ENCODE assay signal across 13 mouse cellular contexts in the genomic region with DNA sequence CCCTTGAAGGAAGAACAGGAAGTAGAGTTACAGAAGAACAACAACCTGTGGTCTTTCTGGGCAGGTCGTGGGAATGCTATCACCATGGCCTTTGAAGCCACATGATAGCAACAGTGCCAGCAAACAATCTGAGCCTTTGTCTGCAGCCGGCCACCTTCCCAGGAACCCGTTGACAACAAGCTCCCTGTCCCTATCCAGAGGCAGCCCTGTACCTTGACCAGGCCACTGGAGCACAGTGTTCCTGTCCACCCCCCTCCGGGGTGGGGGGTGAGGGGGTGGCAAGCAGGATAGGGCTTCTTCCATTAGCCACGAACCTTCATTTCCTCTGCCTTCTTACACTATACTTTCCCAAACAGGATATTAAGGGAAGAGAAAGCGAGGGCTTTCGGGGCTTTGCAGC.
DNase-seq lines count a peak whose midpoint lies in the region; ATAC-seq lines count a peak whose summit lies in the region.
"Had no signal": no experiment of that assay in that cellular context is flagged by ENCODE, and none has a peak within 500 bp of the region (broad histone marks: within the 10 kb centered on the region; RNA-seq: fewer than 3 reads in every experiment).

No protein-coding gene starts in this region.

- H3K27me3 ChIP-seq in heart, embryonic 16.5 days (ENCODE audit: control insufficient read depth, insufficient read depth, low read length): no peaks in the 10 kb centered on the region
- no peaks in the 10 kb centered on the region for H3K27me3 ChIP-seq in hindbrain, embryonic 13.5 days
- H3K27me3 ChIP-seq in limb, embryonic 12.5 days: no peaks in the 10 kb centered on the region
- no peaks in the 10 kb centered on the region for H3K27me3 ChIP-seq in stomach, embryonic 15.5 days (replicated peaks)
- H3K27me3 ChIP-seq: liver, embryonic 15.5 days had no signal

- WGBS in heart, embryonic 16.5 days: 37% methylated on average over 7 of the region's 7 CpGs
- 57% methylated on average over 7 of the region's 7 CpGs for WGBS in hindbrain, embryonic 13.5 days
- 55% methylated on average over 7 of the region's 7 CpGs for WGBS in limb, embryonic 12.5 days
- 62% methylated on average over 7 of the region's 7 CpGs for whole genome bisulfite sequencing in stomach, embryonic 15.5 days

- H3K4me2 ChIP-seq in heart, embryonic 16.5 days (ENCODE audit: low read depth, low read length): no peak overlapping the region
- no peak overlapping the region for H3K4me2 ChIP-seq in hindbrain, embryonic 13.5 days
- no peak overlapping the region for H3K4me2 ChIP-seq in limb, embryonic 12.5 days
- H3K4me2 ChIP-seq in stomach, embryonic 15.5 days: no peak overlapping the region
- H3K4me2 ChIP-seq: liver, embryonic 15.5 days had no signal

- no peak overlapping the region; the same call in 1 of the 2 replicates for H3K9ac ChIP-seq in heart, embryonic 16.5 days (ENCODE audit: low read length)
- H3K9ac ChIP-seq in hindbrain, embryonic 13.5 days: no peak overlapping the region
- H3K9ac ChIP-seq in limb, embryonic 12.5 days (replicated peaks): no peak overlapping the region
- H3K9ac ChIP-seq in stomach, embryonic 15.5 days: no peak overlapping the region
- H3K9ac ChIP-seq: liver, embryonic 15.5 days had no signal

- no peak overlapping the region for H3K27ac ChIP-seq in heart, embryonic 16.5 days (ENCODE audit: low read length)
- peak overlapping the region; percentile 75 for H3K27ac ChIP-seq in hindbrain, embryonic 13.5 days
- H3K27ac ChIP-seq in limb, embryonic 12.5 days: peak overlapping the region; percentile 74
- no peak overlapping the region for H3K27ac ChIP-seq in stomach, embryonic 15.5 days
- H3K27ac ChIP-seq: layer of hippocampus, adult 2 months; liver, embryonic 15.5 days had no signal

- 0 out of 2 replicates have a peak, but pooled peaks have one; percentile 18 for ATAC-seq in heart, embryonic 16.5 days (replicated peaks; ENCODE audit: extremely low read depth, insufficient read depth, low FRiP score)
- no peak for ATAC-seq in hindbrain, embryonic 13.5 days (ENCODE audit: low FRiP score)
- ATAC-seq in limb, embryonic 12.5 days (ENCODE audit: insufficient number of reproducible peaks, insufficient read depth, low FRiP score, low TSS enrichment, low read depth): no peak
- ATAC-seq in stomach, embryonic 15.5 days (ENCODE audit: insufficient read depth, low FRiP score, low read depth): peak; percentile 66

- no peaks in the 10 kb centered on the region for H3K36me3 ChIP-seq in heart, embryonic 16.5 days (ENCODE audit: control insufficient read depth, insufficient read depth)
- H3K36me3 ChIP-seq in hindbrain, embryonic 13.5 days: no peaks in the 10 kb centered on the region
- peaks cover 11% of the 10 kb centered on the region for H3K36me3 ChIP-seq in limb, embryonic 12.5 days
- no peaks in the 10 kb centered on the region for H3K36me3 ChIP-seq in stomach, embryonic 15.5 days
- H3K36me3 ChIP-seq: liver, embryonic 15.5 days had no signal

- peaks cover 13% of the 10 kb centered on the region for H3K4me1 ChIP-seq in heart, embryonic 16.5 days (ENCODE audit: control insufficient read depth, insufficient read depth, low read length)
- peaks cover 53% of the 10 kb centered on the region for H3K4me1 ChIP-seq in hindbrain, embryonic 13.5 days (replicated peaks)
- H3K4me1 ChIP-seq in limb, embryonic 12.5 days (replicated peaks): peaks cover 38% of the 10 kb centered on the region
- H3K4me1 ChIP-seq in stomach, embryonic 15.5 days: peaks cover 6% of the 10 kb centered on the region
- H3K4me1 ChIP-seq: liver, embryonic 15.5 days had no signal

- DNase-seq in heart, postnatal 4 days: no peak
- no peak for DNase-seq in T-cell, adult 2 months (ENCODE audit: low spot score)
- no peak for DNase-seq in layer of hippocampus, postnatal 36 days
- DNase-seq: adrenal gland, adult 8-10 months; cerebellum, adult 9-11 months; heart, postnatal 10 days; kidney, adult 9 months had no signal

- H3K4me3 ChIP-seq in heart, embryonic 16.5 days (ENCODE audit: low read length): no peak overlapping the region
- no peak overlapping the region for H3K4me3 ChIP-seq in hindbrain, embryonic 13.5 days
- H3K4me3 ChIP-seq in limb, embryonic 12.5 days (replicated peaks): no peak overlapping the region
- no peak overlapping the region for H3K4me3 ChIP-seq in stomach, embryonic 15.5 days (replicated peaks)
- H3K4me3 ChIP-seq: layer of hippocampus, adult 2 months; liver, embryonic 15.5 days had no signal

- H3K9me3 ChIP-seq in heart, embryonic 16.5 days (replicated peaks; ENCODE audit: control insufficient read depth, low read length): no peaks in the 10 kb centered on the region
- no peaks in the 10 kb centered on the region for H3K9me3 ChIP-seq in hindbrain, embryonic 13.5 days
- H3K9me3 ChIP-seq in limb, embryonic 12.5 days: no peaks in the 10 kb centered on the region
- H3K9me3 ChIP-seq in stomach, embryonic 15.5 days: no peaks in the 10 kb centered on the region
- H3K9me3 ChIP-seq: liver, embryonic 15.5 days had no signal

Comparison
In these comparisons a context has a peak if more than half of its experiments do, and no peak if none do; other contexts are left out.
1. ATAC-seq: peak in heart, embryonic 16.5 days (single experiment) and stomach, embryonic 15.5 days (single experiment); none in hindbrain, embryonic 13.5 days (single experiment) and limb, embryonic 12.5 days (single experiment).
2. H3K27ac ChIP-seq: peak in hindbrain, embryonic 13.5 days (single experiment) and limb, embryonic 12.5 days (single experiment); none in heart, embryonic 16.5 days (single experiment) and stomach, embryonic 15.5 days (single experiment).